Mouse (Mus musculus): ENCODE results near the gene Pyurf.

The Pyurf gene

GRCm38 (mm10) chr6:57691467-57692261, at the start of gene Pyurf:
Gene Pyurf, minus strand, starts transcription at chr6:57692078.
- peak; percentile 91 for DNase-seq (ENCODE audit: low spot score)

GRCm38 (mm10) chr6:57721347-57721746, 29.5 kb upstream of the Pyurf start:
- DNase-seq (ENCODE audit: low spot score) = no peak

GRCm38 (mm10) chr6:57711726-57712125, 19.8 kb upstream of the Pyurf start:
- DNase-seq (ENCODE audit: low spot score) = no peak

- DNase-seq (ENCODE audit: low spot score) = peak; percentile 8
Measured at GRCm38 (mm10) chr6:57706721-57707120, 14.8 kb upstream of the Pyurf start.

- peak; percentile 26 for DNase-seq (ENCODE audit: low spot score)
Measured at GRCm38 (mm10) chr6:57703703-57704102, 11.8 kb upstream of the Pyurf start.

GRCm38 (mm10) chr6:57702743-57703499, 11.0 kb upstream of the Pyurf start:
- DNase-seq (ENCODE audit: low spot score) = peak; percentile 94

GRCm38 (mm10) chr6:57702376-57702742, 10.5 kb upstream of the Pyurf start, which contains the start of gene Lancl2:
Gene Lancl2, plus strand, starts transcription at chr6:57702540.
- peak; percentile 35 for DNase-seq (ENCODE audit: low spot score)

- DNase-seq (ENCODE audit: low spot score) = peak; percentile 18
Measured at GRCm38 (mm10) chr6:57701686-57702085, 9.8 kb upstream of the Pyurf start.

GRCm38 (mm10) chr6:57693116-57693515, 1.2 kb upstream of the Pyurf start:
- no peak for DNase-seq (ENCODE audit: low spot score)

GRCm38 (mm10) chr6:57684156-57684555, 7.7 kb downstream of the Pyurf start:
- no peak for DNase-seq (ENCODE audit: low spot score)

- no peak for DNase-seq (ENCODE audit: low spot score)
Measured at GRCm38 (mm10) chr6:57661295-57661694, 30.6 kb downstream of the Pyurf start.

GRCm38 (mm10) chr6:57647256-57647655, 44.6 kb downstream of the Pyurf start:
- DNase-seq (ENCODE audit: low spot score) = no peak

- DNase-seq (ENCODE audit: low spot score) = peak; percentile 92
Measured at GRCm38 (mm10) chr6:57641789-57642188, 50.1 kb downstream of the Pyurf start.

- DNase-seq (ENCODE audit: low spot score) = no peak
Measured at GRCm38 (mm10) chr6:57639531-57639930, 52.3 kb downstream of the Pyurf start.
